Mouse (Mus musculus) liver, embryonic 13.5 days (tissue): ENCODE results near the gene Pon2. TPM values are rescaled to one million over a fixed set of nuclear protein-coding genes. Genes with fewer than 3 reads are reported as not detected.
"Not testable (repeated sequence)": the region's sequence is repeated elsewhere in the genome, so short reads cannot be mapped to it uniquely, and the experiment has no call there.

Experiments used
- ATAC-seq: fragments of 200-750 bp; cut with Nextera tagmentation; 2 replicates; pipeline ENCODE4 v1.8.0; 2017; ENCODE audit warnings: low read depth, mild to moderate bottlenecking, moderate number of reproducible peaks, moderate library complexity
- DNase-seq: peaks from one replicate; pipeline ENCODE4 v3.0.0; 2022
- H3K27ac ChIP-seq: fragments of 300-500 bp; sonication (generic); 2 replicates; pipeline ENCODE4 v1.5.1; 2015; ENCODE audit warnings: moderate library complexity, mild to moderate bottlenecking, inconsistent platforms
- H3K27me3 ChIP-seq: fragments of 300-500 bp; sonication (generic); 2 replicates; pipeline ENCODE4 v1.6.1; 2015; ENCODE audit warnings: mild to moderate bottlenecking, inconsistent platforms
- H3K36me3 ChIP-seq: fragments of 300-500 bp; sonication (generic); 2 replicates; pipeline ENCODE4 v1.6.1; 2015; ENCODE audit warnings: mild to moderate bottlenecking, inconsistent platforms
- H3K4me1 ChIP-seq: fragments of 300-500 bp; sonication (generic); replicated peaks from 2 replicates; pipeline ENCODE4 v1.6.1; 2015; ENCODE audit warnings: inconsistent platforms
- H3K4me2 ChIP-seq: fragments of 300-500 bp; sonication (generic); 2 replicates; pipeline ENCODE4 v1.6.1; 2015; ENCODE audit warnings: inconsistent platforms, mild to moderate bottlenecking, moderate library complexity
- H3K4me3 ChIP-seq: fragments of 300-500 bp; sonication (generic); replicated peaks from 2 replicates; pipeline ENCODE4 v1.5.1; 2015; ENCODE audit warnings: mild to moderate bottlenecking, inconsistent platforms
- H3K9ac ChIP-seq: fragments of 300-500 bp; sonication (generic); 2 replicates; pipeline ENCODE4 v1.6.1; 2015; ENCODE audit warnings: mild to moderate bottlenecking, inconsistent platforms
- H3K9me3 ChIP-seq: fragments of 300-500 bp; sonication (generic); replicated peaks from 2 replicates; pipeline ENCODE4 v1.6.1; 2016; ENCODE audit warnings: inconsistent platforms
- WGBS: fragments of 180-500 bp; shearing (Covaris S2); methylation state at CpG from one replicate; pipeline ENCODE4 v1.1.7; 2015; ENCODE audit not compliant: insufficient replicate concordance; 5-methylcytosine and 5-hydroxymethylcytosine counted together
- polyA plus RNA-seq: library from polyadenylated mRNA; unstranded; fragments of >200 nt; fragmentation: Nextera tagmentation; extraction: Ambion mirVana; gene quantifications from 2 replicates; pipeline ENCODE4 v1.2.1, GENCODE M21; 2015

Pon2 gene
- 52.6 and 58.3 TPM in 2 replicates for polyA plus RNA-seq

GRCm38 (mm10) chr6:5298092-5298554, at the start of gene Pon2:
Pon2 (minus strand) TSS chr6:5298455.
- 2% methylated on average over 47 of the region's 47 CpGs for WGBS
- peak within 1 kb of the TSS; percentile 84 for H3K4me2 ChIP-seq
- H3K27me3 ChIP-seq = no peaks in the 10 kb centered on the region
- peak within 1 kb of the TSS; percentile 81 for H3K4me3 ChIP-seq
- ATAC-seq (peak; percentile 91), DNase-seq (peak; percentile 80)
- peaks cover 26% of the 10 kb centered on the region for H3K36me3 ChIP-seq
- H3K4me1 ChIP-seq = peaks cover 58% of the 10 kb centered on the region
- H3K9me3 ChIP-seq = no peaks in the 10 kb centered on the region
- peak within 1 kb of the TSS; percentile 97 for H3K27ac ChIP-seq
- peak within 1 kb of the TSS; percentile 94 for H3K9ac ChIP-seq

- H3K9me3 ChIP-seq = no peaks in the 10 kb centered on the region
- ATAC-seq = no peak
- H3K36me3 ChIP-seq = no peaks in the 10 kb centered on the region
- no peak overlapping the region for H3K4me3 ChIP-seq
- H3K27ac ChIP-seq = no peak overlapping the region
- no peak overlapping the region for H3K4me2 ChIP-seq
- no peak for DNase-seq
- H3K9ac ChIP-seq = no peak overlapping the region
- no peaks in the 10 kb centered on the region for H3K27me3 ChIP-seq
- 58% methylated on average over 6 of the region's 6 CpGs for WGBS
- H3K4me1 ChIP-seq = 0 out of 2 replicates have a peak, but pooled peaks cover 2% of the 10 kb centered on the region
These were observed 46.0 kb upstream of the Pon2 start for GRCm38 (mm10) chr6:5344255-5344654.

GRCm38 (mm10) chr6:5339283-5339682, 41.0 kb upstream of the Pon2 start:
- not testable (repeated sequence) for H3K4me1 ChIP-seq, DNase-seq, H3K9ac ChIP-seq, H3K27me3 ChIP-seq, H3K9me3 ChIP-seq, H3K4me3 ChIP-seq, ATAC-seq, H3K27ac ChIP-seq, H3K4me2 ChIP-seq, H3K36me3 ChIP-seq
- WGBS = 85% methylated on average over 1 of the region's 1 CpGs

- WGBS = 69% methylated on average over 4 of the region's 4 CpGs
- not testable (repeated sequence) for H3K4me1 ChIP-seq, H3K36me3 ChIP-seq, ATAC-seq, DNase-seq, H3K4me2 ChIP-seq, H3K27me3 ChIP-seq, H3K9me3 ChIP-seq, H3K27ac ChIP-seq, H3K9ac ChIP-seq, H3K4me3 ChIP-seq
These were observed 40.5 kb upstream of the Pon2 start for GRCm38 (mm10) chr6:5338781-5339180.

GRCm38 (mm10) chr6:5336016-5336415, 37.8 kb upstream of the Pon2 start:
- H3K9me3 ChIP-seq, H3K9ac ChIP-seq, H3K4me1 ChIP-seq, H3K4me2 ChIP-seq, H3K4me3 ChIP-seq, ATAC-seq, H3K36me3 ChIP-seq, DNase-seq, H3K27me3 ChIP-seq, H3K27ac ChIP-seq: not testable (repeated sequence)

GRCm38 (mm10) chr6:5334021-5334420, 35.8 kb upstream of the Pon2 start:
- Histone ChIP-seq H3K4me1 (no peaks in the 10 kb centered on the region), H3K27ac (no peak overlapping the region), H3K9ac (no peak overlapping the region), H3K27me3 (no peaks in the 10 kb centered on the region), H3K4me2 (no peak overlapping the region), H3K36me3 (no peaks in the 10 kb centered on the region), H3K9me3 (no peaks in the 10 kb centered on the region), H3K4me3 (no peak overlapping the region)
- DNase-seq = no peak
- ATAC-seq = no peak
- 75% methylated on average over 5 of the region's 5 CpGs for WGBS

GRCm38 (mm10) chr6:5332560-5333150, 34.4 kb upstream of the Pon2 start:
- Histone ChIP-seq H3K36me3 (no peaks in the 10 kb centered on the region), H3K4me1 (no peaks in the 10 kb centered on the region)
- WGBS = 77% methylated on average over 3 of the region's 3 CpGs

GRCm38 (mm10) chr6:5325122-5325521, 26.9 kb upstream of the Pon2 start:
- DNase-seq = no peak
- Histone ChIP-seq H3K36me3 (no peaks in the 10 kb centered on the region), H3K27ac (no peak overlapping the region), H3K9ac (no peak overlapping the region), H3K27me3 (no peaks in the 10 kb centered on the region), H3K4me1 (no peaks in the 10 kb centered on the region), H3K4me3 (no peak overlapping the region), H3K4me2 (no peak overlapping the region), H3K9me3 (no peaks in the 10 kb centered on the region)
- no peak for ATAC-seq
- 61% methylated on average over 2 of the region's 2 CpGs for WGBS

More at GRCm38 (mm10) chr6:5332560-5333150, 34.4 kb upstream of the Pon2 start:
- Histone ChIP-seq H3K27me3 (no peaks in the 10 kb centered on the region), H3K4me2 (no peak overlapping the region), H3K27ac (no peak overlapping the region), H3K4me3 (no peak overlapping the region), H3K9me3 (no peaks in the 10 kb centered on the region), H3K9ac (no peak overlapping the region)
- DNase-seq = no peak
- no peak for ATAC-seq

GRCm38 (mm10) chr6:5324101-5324500, 25.8 kb upstream of the Pon2 start:
- not testable (repeated sequence) for H3K27ac ChIP-seq, H3K27me3 ChIP-seq, H3K9me3 ChIP-seq, H3K4me2 ChIP-seq, H3K4me1 ChIP-seq, DNase-seq, H3K9ac ChIP-seq, H3K36me3 ChIP-seq, ATAC-seq, H3K4me3 ChIP-seq
- WGBS = 82% methylated on average over 6 of the region's 6 CpGs

GRCm38 (mm10) chr6:5316630-5317029, 18.4 kb upstream of the Pon2 start:
- H3K4me2 ChIP-seq = no peak overlapping the region
- no peak for ATAC-seq

GRCm38 (mm10) chr6:5315053-5315759, 17.0 kb upstream of the Pon2 start:
- no peaks in the 10 kb centered on the region for H3K27me3 ChIP-seq
- no peaks in the 10 kb centered on the region for H3K36me3 ChIP-seq
- WGBS = 31% methylated on average over 3 of the region's 3 CpGs
- peak overlapping the region; percentile 86 for H3K27ac ChIP-seq
- H3K4me2 ChIP-seq = no peak overlapping the region
- ATAC-seq = peak; percentile 94
- H3K4me3 ChIP-seq = no peak overlapping the region
- H3K9me3 ChIP-seq = no peaks in the 10 kb centered on the region
- no peak overlapping the region; the same call in 1 of the 2 replicates for H3K9ac ChIP-seq
- peaks cover 22% of the 10 kb centered on the region for H3K4me1 ChIP-seq
- peak; percentile 38 for DNase-seq

More at GRCm38 (mm10) chr6:5316630-5317029, 18.4 kb upstream of the Pon2 start:
- 89% methylated on average over 9 of the region's 9 CpGs for WGBS
- Histone ChIP-seq H3K36me3 (no peaks in the 10 kb centered on the region), H3K9me3 (no peaks in the 10 kb centered on the region), H3K4me1 (peaks cover 22% of the 10 kb centered on the region), H3K27ac (no peak overlapping the region), H3K9ac (no peak overlapping the region), H3K4me3 (no peak overlapping the region), H3K27me3 (no peaks in the 10 kb centered on the region)
- no peak for DNase-seq
